Mouse (Mus musculus) common myeloid progenitor, adult 5-6 weeks (primary cell): ENCODE measurements around the gene Cbfa2t3. TPM values are rescaled to one million over a fixed set of nuclear protein-coding genes. Genes with fewer than 3 reads are reported as not detected.
A peak's percentile ranks its signal among the peaks of the same experiment; 100 is the strongest.

Source experiments
- ATAC-seq: replicated peaks from 2 replicates; pipeline ENCODE4 v1.8.0; 2016; ENCODE audit warnings: low read depth, mild to moderate bottlenecking, moderate TSS enrichment, inconsistent platforms; ENCODE audit not compliant: poor library complexity, severe bottlenecking
- total RNA-seq: library from RNA; stranded (forward); fragments of 200-1000, 187-1606 nt; gene quantifications from 2 replicates; pipeline ENCODE4 v1.2.3, GENCODE M21; 2017

The Cbfa2t3 gene
- total RNA-seq, 1 experiment from 2014 or later, result 28.2 TPM

DNA sequence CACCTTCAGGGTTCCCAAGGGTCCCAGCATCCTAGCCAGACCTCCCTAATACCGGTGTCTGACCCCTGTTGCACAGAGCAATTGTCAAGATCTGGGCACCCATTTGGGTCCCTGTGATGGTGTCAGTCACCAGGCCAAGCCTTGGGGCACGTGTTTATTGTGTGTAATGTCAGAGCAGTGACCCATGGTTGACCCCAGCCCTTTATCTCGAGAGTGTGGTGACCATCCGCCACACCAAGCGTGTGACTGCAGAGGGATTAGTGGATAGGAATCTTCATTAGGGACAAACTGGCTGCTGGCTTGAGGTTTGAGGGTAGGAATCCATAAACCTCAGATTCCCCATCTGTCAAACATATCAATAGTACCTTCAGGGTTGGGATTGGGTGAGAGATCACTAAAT lies 29.5 kb downstream of the Cbfa2t3 start:
- no peak for ATAC-seq

DNA sequence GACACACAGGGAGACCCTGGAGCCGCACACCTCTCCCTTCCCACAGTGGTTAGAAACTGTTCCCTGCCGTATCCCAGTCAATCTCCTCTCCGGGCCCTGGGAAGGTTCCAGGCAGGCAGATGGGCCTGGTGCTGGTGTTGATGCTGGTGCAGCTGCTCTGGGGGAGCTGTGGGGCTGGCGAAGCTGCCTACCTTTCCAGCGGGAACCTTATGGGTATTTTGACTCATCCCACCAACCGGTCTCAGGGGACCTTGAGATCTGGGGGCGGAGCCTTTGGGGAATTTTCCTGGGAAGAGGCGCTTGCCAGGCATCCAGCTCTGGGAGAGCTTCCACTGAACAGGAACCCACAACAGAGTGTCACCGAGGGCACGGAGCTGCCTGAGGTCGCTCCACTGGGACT lies 31.1 kb downstream of the Cbfa2t3 start:
- no peak for ATAC-seq

DNA sequence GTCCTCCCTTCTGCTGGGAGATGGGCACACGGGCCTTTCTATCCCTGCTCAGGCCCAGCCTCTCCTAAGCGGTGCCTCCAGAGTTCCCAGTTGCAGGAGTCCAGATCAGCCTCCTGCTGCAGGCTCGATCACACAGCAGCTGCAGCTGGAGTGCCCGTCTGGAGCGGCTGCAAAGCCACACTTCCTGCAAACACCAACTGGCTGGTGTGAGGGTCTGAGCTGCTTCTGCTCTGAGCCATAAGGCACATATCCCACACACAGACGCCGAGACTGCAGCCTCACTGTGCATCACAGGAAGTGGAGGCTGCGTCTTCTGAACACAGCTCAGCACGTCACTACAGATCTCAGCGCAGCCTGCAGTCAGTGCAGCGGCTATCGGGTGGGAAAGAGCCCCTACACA lies 32.1 kb downstream of the Cbfa2t3 start:
- ATAC-seq, result peak; percentile 49

DNA sequence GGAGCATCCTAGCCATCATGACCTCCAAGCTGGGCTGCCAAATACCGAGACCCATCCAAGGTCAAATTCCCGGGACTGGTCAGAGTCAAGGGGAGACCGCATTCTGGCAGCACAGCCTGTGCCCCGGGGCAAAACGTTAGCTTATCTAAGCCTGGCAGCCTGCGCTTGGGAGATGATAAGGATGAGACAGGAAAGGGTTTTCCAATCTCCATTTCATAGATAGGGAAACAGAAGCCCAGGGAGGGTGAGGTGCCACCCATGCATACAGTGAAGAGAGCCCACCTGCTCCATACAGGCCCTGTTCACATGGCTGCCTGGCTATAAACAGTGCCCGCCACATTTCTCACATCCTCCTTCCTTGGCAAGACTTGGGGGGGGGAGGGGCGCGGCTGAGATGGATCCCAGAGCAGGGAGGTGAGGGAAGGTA lies 32.6 kb downstream of the Cbfa2t3 start:
- peak; percentile 30 for ATAC-seq

DNA sequence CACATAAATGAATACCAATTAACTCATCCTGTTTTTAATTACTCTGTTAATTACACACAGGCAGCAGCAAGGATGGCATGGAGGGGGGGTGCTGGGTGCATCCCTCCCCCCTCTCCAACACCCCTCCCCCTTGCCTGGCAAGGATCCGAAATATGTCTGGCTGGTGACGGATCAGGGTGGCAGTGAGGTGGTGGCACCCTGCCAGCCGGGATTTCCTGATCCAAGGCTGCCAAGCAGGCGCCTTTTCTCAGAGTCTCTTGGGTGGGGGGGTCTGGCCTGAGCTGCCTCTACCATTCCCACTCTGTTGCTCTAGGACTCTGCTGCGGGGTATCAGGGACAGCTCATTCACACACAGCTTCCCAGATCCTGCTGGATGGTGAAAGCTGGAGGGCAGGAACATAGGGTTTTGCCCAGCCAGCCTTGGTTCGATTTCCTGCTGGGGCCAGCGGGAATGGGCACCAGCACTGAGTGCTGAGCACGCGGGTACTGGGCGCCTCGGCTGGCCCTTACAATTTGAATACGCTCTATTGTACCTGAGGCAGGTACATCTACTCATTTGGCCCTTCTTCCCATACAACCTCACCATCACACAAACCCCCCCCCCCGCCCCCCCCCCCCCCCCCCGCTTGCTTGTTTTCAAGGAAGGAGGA lies 33.1 kb downstream of the Cbfa2t3 start:
- ATAC-seq, result 0 out of 2 replicates have a peak, but pooled peaks have one; percentile 7

DNA sequence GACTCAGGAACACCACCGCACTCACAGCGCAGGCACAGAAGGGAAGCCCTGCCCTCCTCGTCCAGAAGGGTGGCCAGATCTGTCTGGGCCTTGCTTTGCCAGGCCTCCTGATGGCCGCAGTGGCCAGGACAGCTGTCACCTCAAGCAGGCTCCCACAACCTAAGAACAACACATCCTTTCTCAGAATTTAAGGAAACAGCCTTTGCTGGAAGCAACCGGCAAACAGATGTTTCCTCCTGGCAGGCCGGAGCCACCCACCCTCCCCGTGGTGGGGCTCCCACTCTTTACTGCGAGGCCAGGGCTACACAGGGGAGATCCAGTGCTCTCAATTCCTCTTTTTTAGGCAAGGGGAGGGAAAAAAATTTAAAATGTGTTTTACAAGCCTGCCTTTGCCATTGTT lies 33.7 kb downstream of the Cbfa2t3 start:
- ATAC-seq, result peak; percentile 51

DNA sequence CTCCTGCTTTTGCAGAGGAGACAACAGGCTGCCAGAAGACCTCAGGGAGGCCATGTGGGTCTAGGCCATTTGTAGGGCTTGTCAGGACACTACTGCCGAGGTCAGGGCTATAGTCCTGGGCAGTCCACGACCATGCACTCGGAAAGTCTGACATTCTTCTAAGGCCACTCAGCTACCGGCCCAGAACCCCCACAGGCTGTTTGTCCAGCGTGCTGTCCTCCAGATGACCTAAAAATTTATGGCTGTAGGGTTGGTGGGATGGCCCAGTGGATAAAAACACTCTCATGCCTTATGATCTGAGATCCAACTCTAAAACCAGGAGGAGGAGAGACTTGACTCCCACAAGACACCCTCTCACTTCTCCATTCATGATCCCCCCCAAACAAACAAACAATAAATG lies 35.2 kb downstream of the Cbfa2t3 start:
- no peak for ATAC-seq

DNA sequence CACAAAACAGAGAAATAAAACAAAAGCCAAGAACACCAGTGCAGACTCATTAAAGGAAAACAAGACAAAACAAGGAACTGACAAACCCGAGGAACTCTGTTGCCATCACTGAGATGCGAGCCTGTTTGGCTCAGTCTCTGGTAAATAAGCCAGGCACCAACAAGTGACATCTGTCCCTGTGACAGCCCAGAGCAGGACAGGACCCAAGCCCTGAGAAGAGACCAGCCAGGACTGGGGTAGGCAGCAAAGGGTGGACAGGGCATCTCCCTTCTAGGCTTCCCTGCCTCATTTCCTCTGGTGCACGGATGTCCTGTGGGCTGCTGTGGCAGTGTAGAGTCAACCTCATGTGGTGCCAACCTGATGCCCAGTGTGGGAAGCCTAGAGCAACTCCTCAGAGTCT lies 35.8 kb downstream of the Cbfa2t3 start:
- no peak for ATAC-seq

DNA sequence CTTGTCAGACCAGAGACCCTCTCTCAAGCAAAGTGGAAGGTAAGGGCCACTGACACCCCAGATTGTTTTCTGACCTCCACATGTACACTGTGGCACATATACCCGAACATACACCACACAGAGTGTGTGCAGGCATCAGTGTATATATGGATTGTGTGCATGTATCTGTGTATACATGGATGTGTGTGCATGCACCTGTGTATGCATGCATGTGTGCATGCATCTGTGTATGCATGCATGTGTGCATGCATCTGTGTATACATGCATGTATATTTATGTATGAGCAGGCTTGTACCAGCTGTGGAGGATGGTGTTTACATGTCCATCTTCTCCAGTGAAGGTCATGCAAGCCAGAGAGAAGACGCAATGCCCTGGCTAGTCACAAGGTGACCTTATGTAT lies 37.0 kb downstream of the Cbfa2t3 start:
- ATAC-seq, result no peak

DNA sequence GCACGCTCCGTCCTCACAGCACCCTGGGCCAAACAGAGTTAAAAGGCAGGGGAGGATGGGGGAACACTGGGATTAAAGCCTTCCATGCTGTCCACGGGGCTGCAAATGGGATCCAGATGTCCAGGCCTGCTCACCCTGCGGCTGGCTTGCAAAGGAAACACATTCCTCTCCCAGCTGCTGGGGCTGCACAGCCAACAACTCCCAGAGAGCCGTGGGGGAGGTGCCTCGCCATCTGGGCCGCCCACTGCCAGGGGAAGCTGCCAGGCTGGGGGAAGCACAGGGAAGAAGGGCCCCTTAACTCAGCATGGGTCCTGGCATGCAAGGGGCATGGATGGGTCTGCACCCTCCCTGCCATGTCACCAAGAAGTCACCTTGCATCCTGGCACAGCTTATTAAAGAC lies 37.8 kb downstream of the Cbfa2t3 start:
- no peak for ATAC-seq

DNA sequence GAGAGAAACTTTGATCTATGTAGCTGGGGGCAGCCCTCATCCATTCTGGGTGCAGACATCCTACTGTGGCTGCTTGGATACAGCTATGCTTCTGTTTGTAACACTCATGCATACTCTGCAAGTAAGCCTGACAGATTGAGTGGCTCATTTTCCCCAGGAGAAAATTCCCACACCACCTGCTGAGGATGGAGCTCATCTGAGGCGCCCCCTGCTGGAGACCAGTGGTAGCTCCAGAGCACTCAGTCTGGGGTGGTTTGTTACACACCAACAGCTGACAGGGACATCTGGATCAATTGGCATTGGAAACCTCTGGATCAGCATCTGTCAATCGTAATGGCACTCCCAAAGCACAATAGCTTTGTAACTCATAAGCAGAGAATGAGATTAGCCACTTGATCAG lies 38.9 kb downstream of the Cbfa2t3 start:
- ATAC-seq, result no peak

DNA sequence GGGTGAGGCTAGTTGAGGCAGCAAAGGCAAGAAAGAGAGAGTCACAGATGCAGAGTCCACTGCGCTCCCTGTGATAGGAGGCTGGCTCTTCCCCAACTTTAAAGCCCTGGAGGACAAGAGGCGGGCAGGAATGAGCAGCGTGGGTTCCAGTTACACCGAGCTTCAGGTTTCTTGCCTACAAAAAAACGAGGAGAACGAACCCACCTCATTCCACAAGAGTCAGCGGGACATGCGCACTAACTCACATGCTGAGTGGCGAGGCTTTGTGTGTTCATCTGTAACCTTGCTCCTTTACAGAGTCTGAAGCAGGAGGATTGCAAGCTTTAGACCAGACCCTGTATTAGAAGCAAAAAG lies 40.1 kb downstream of the Cbfa2t3 start:
- ATAC-seq, result no peak

DNA sequence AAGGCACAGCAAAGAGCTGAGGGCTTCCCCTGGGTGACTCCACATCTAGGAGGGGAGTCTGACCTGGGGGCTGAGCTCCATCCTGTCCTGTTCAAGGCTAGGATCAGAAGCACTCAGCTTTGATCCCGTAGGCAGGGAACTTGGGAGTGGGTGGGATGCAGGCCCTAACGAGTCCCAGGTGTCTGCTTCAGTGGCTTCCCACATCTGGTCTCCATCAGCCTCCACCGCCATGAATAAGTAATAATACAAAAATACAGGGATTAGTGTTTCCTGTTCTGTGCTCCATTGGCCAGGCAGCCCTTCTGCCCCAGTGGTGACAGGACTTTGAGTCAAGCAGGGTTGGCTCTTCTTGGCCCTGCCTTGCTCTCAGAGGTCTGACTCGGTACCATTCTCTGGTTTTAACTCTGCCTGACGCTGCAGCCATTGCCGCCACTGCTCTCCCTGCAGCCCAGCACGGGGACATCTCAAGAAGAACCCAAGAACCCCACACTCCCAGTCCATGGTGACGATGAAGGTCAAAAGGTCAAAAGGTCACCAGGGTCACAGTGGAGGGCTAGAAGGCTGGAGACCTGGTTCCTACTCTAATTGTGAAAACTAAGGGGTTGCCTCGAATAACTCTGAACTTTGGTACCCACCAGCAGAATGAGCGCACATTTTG lies 40.6 kb downstream of the Cbfa2t3 start:
- no peak for ATAC-seq

DNA sequence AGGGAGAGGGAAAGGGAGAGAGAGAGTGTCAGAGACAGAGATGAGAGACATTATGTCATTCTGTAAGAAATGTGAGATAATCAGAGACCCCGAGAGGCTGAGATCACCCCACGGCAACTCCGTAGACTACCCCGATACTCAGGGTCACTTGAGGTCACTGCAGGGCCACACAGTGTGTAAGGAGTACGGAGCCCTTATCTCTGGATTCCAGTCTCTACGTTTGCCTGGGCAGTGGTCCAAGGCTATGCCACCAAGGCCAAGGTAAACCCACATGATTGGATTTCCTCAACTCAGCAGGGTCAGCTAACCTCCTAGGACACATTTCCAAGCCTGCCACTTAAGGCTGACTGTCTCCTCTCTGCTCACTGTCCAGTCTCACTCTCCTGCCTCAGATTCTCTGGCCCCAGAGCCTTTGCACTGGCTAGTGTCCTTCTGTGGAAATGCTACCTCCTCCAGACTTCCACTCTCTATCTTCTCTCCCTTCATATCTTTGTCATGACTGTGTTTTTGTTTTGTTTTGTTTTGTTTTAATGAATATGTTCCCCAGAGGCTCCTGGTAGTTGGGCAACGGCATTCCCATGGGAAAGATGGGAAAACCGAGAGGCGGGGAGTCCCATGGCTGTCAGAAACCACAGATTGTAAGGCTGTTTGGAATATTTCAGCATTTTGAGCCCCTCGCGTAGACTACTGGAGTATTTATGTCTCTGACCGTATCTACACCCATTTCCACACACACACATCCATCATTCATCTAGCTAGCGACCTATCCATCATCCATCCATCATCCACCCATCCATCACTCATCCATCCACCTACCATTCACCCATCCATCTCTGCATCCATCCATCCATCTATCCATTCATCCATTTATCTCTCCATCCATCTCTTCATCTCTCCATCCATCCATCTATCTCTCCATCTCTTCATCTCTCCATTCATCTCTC lies 42.6 kb downstream of the Cbfa2t3 start:
- peak; percentile 56; the same call in 1 of the 2 replicates for ATAC-seq

DNA sequence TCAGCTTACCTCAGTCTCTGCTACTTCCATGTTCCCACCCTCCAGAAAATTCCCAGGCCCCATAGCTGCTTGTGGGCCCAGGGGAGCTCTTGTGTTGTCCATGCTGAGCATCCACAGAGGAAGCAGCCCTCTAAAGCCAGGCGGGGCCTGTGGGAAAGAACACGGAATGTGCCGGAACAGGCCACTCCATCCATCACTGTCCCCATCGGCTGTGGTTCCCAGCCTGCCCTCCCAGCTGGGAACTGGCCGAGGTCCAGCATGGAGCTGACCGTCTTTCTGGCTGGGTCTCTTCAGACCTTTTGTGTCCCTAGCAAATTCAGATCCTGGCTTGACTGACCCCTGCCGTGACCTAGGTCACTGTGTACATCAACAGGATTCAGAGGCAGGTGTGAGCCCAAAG lies 44.1 kb downstream of the Cbfa2t3 start:
- ATAC-seq, result no peak

DNA sequence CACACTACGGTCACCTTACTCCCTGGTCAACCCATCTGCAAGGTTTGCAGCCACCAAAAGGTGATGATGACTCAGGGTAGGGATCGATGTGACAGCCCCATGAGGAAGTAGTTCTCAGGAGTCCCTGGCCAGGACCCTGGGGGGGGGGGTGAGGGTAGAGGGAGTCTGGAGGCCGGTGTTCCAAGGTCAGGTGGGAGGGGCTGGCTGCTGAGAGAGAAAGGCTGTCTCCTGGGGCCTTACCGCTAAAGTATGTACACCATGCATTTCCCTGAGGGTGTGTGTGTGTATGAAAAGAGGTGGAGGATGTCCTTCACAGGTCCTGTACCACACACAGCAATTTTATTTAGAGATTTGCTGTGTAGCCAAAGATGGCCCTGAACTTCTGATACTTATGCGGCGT lies 46.3 kb downstream of the Cbfa2t3 start:
- no peak for ATAC-seq

DNA sequence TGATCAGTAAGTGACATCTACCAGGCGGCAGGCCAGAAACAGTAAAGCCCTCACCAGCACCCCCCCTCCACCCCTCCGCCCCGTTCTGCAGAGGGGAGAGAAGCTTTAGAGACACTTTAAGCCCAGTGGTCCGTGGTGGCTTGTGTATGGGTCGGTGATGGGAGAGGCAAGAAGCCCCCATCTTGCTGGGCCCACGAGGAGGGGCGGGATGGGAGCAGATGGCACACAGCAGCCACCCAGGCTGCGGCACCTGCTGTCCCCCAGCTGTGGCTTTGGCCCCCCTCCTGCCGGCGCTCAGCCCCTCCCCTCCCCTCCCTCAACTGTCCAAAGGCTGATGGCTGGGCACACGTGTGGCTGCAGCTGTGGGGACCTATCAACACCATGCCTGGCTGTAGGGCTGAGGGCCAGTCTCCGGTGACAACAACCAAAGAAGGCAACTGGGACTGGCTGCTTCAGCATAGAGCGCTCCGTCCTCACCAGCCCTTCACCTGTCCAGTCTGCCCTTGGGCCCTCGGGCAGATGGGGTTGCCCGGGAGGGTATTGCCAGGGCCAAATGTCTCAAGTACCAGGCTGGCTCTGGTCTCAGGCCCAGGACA lies 47.5 kb downstream of the Cbfa2t3 start:
- no peak for ATAC-seq

DNA sequence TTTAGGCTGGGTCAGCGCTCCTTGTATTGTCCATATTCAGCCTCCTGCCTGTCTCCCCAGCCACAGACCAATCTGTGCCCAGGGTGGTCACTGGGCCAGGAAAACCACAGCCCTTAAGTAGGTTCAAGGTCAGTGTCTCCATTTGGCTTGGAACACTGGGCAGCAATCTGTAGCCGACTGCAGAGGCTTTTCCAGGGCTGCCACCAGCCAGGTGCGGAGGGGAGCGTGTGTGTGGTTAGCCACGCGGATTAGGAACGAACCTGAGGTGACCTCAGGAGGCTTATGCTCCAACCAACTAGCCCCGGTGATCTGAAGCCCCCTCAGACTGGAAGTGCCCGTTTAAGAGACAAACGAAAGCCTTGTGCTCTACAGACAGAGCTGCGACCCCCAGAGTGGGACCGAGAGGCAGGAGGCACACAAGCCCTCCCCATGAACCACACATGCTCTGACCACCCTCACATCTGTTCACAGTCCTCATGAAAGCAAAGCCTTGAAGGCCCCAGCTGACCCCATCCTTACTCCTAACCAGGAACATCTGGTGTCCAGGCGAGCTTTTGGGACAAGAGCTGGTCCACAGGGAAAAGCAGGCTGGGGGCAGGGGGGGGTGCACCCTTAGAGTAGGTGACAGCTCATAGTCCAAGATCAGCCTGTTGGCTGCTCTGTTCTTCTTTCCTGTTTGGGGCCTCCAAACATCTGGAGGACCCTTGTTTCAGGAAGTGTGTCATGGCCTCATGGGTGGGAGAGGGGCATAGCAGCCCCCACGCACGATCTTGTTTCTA lies 50.5 kb downstream of the Cbfa2t3 start:
- ATAC-seq, result no peak

DNA sequence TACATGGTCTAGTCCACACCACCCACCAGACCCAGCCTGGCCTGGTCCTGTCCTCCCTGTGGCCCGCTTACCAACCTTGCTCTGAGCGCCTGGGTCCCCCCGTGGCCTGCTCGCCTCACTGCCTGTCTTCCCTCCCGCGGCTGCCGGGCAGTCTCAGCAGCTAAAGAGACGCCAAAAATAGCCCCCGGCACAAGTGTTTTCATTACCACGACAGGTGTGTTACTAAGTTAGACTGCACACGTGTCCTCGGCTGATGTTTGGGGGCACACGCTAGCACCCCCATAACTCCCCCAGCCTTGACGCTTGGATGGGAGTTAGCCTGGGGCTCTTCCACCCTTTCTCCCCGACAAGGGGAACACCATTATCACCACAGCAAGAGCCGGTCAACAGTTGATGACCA lies 52.6 kb downstream of the Cbfa2t3 start:
- no peak for ATAC-seq
